Mouse (Mus musculus) cerebellum, adult 2 months (tissue): ENCODE measurements around the gene Tdrd5. TPM values are rescaled to one million over a fixed set of nuclear protein-coding genes. Genes with fewer than 3 reads are reported as not detected.
"Not testable (repeated sequence)": the region's sequence is repeated elsewhere in the genome, so short reads cannot be mapped to it uniquely, and the experiment has no call there.

ENCODE experiments used
- DNase-seq, 2 experiments: peaks; one replicate each; pipeline ENCODE4 v3.0.0; 2021
- H3K27ac ChIP-seq: fragments of 200-500 bp; 2 replicates; pipeline ENCODE4 v1.5.1; 2012; ENCODE audit warnings: low read length, control low read depth, inconsistent platforms; ENCODE audit not compliant: insufficient read depth
- H3K27me3 ChIP-seq: fragments of 200-500 bp; 2 replicates; pipeline ENCODE4 v1.6.1; 2012; ENCODE audit warnings: inconsistent platforms, mild to moderate bottlenecking, low read length, moderate library complexity; ENCODE audit not compliant: control insufficient read depth, insufficient read depth
- H3K4me1 ChIP-seq: fragments of 200-500 bp; 2 replicates; pipeline ENCODE4 v1.6.1; 2011; ENCODE audit warnings: low read length; ENCODE audit not compliant: control insufficient read depth, insufficient read depth
- H3K4me3 ChIP-seq: fragments of 200-500 bp; replicated peaks from 2 replicates; pipeline ENCODE3; 2011; ENCODE audit warnings: mild to moderate bottlenecking, low read depth, low read length, control low read depth; ENCODE audit not compliant: insufficient read depth
- CTCF ChIP-seq: fragments of 200-500 bp; IDR thresholded peaks from 2 replicates; pipeline ENCODE4 v1.5.1; 2011; ENCODE audit warnings: low read depth, mild to moderate bottlenecking, control low read depth, low read length, moderate library complexity, borderline replicate concordance; ENCODE audit not compliant: insufficient read depth
- POLR2A ChIP-seq: fragments of 200-500 bp; IDR thresholded peaks from 2 replicates; pipeline ENCODE4 v1.6.1; 2011; ENCODE audit warnings: low read length, control low read depth, borderline replicate concordance; ENCODE audit not compliant: insufficient read depth
- whole genome bisulfite sequencing: fragments of 180-500 bp; shearing (Covaris S2); methylation state at CpG from one replicate; pipeline ENCODE4 v1.1.7; 2018; 5-methylcytosine and 5-hydroxymethylcytosine counted together
- polyA plus RNA-seq: library from polyadenylated mRNA; depleted of rRNA; stranded (reverse); fragments of >200 nt; gene quantifications from 2 replicates; pipeline ENCODE4 v1.2.3, GENCODE M21; 2012

Tdrd5 gene
- polyA plus RNA-seq, 1 experiment, result 1.3 TPM

DNA sequence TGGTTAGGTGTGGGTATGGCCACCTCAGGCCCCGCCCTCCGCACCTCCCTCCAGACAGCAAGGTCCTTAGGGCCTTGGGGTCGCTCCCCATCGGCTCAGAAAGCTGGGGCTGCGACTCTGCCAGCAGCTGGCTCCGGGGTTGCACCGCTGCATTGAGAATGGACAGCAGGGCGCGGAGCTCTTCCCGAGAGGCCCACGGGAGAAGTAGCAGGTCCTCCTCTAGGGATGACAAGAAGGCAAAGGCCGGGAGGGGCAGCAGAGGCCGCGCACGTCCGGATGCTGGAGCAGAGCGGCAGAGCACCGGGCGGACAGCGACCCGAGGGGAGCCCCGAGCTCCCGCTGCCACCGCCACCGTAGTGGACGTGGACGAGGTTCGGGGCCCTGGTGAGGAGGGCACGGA, 7.2 kb upstream of the Tdrd5 start, which contains the start of gene Nphs2:
TSS of gene Nphs2 (plus strand) at position 98 of the 400 bp plus-strand sequence.
- Histone ChIP-seq H3K27me3 (no peaks in the 10 kb centered on the region; the same call in 1 of the 2 replicates), H3K27ac (no peak within 1 kb of the TSS), H3K4me3 (no peak within 1 kb of the TSS), H3K4me1 (no peaks in the 10 kb centered on the region)
- TF ChIP-seq CTCF (no peak), POLR2A (no peak)
- DNase-seq, result no peak
- 7% methylated on average over 29 of the region's 29 CpGs for WGBS

DNA sequence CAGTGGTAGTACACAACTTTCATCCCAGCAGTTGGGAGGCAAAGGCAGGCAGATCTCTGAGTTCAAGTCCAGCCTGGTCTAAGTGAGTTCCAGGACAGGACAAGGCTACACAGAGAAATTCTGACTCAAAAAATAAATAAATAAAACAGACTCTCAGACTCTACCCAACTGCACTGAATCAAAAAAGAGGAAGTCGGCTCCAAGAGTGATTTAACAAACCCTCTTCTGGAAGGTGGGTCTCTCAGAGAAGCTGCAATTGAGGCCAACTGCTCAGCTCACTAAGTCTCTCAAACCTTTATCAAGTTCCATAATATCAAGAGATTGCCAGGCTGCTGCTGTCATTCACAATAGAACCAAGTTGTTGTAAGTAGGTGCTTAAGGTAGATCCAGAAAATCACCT, 5.1 kb upstream of the Tdrd5 start:
- WGBS, result 91% methylated on average over 1 of the region's 1 CpGs
- H3K27ac ChIP-seq, result no peak overlapping the region
- H3K4me1 ChIP-seq, result no peaks in the 10 kb centered on the region
- DNase-seq, result no peak
- no peak for TF ChIP-seq CTCF
- TF ChIP-seq POLR2A, result no peak
- H3K27me3 ChIP-seq, result no peaks in the 10 kb centered on the region; the same call in 1 of the 2 replicates
- H3K4me3 ChIP-seq, result no peak overlapping the region

DNA sequence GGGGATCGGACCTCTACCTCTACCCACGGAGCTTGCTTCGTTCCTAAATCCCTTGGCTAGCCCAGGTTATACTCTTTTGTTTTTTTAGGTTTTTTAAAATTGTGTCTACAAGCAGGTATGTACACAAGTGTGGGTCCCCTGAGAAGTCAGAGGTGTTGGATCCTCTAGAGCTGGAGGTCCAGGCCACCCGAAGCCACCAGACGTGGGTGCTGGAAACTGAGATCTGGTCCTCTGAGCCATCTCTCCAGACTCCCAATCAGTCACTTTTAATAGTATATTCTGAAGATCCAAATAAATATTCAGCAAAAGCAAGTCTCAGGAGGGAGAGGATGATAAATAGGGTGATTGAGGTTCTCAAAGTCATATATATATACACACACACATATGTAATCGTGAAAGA, 13.4 kb downstream of the Tdrd5 start:
- H3K27ac ChIP-seq, result no peak overlapping the region
- no peak overlapping the region for H3K4me3 ChIP-seq
- whole genome bisulfite sequencing, result 97% methylated on average over 6 of the region's 6 CpGs
- TF ChIP-seq CTCF, result no peak
- TF ChIP-seq POLR2A, result no peak
- no peaks in the 10 kb centered on the region for H3K4me1 ChIP-seq
- DNase-seq, result no peak
- H3K27me3 ChIP-seq, result no peaks in the 10 kb centered on the region

DNA sequence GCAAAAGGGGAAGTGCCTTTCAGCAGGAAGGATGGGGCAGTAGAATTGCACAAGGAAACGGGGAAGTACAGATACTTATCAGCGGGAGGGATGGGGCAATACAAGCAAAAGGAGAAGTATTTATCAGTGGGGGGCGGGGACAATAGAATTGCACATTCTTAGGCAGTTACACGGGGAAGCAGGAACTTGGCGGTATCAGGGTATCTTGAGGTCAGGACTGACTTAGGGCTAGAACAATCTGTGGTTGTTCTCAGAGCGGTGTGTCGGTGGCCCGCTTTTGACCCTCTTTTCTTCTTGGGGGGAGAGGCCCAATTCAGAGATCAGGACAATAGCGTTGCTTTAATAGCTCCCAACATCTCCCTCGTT, 14.3 kb downstream of the Tdrd5 start:
- H3K27ac ChIP-seq, H3K4me3 ChIP-seq, H3K27me3 ChIP-seq, H3K4me1 ChIP-seq, DNase-seq: not testable (repeated sequence)
- WGBS, result 61% methylated on average over 10 of the region's 10 CpGs

DNA sequence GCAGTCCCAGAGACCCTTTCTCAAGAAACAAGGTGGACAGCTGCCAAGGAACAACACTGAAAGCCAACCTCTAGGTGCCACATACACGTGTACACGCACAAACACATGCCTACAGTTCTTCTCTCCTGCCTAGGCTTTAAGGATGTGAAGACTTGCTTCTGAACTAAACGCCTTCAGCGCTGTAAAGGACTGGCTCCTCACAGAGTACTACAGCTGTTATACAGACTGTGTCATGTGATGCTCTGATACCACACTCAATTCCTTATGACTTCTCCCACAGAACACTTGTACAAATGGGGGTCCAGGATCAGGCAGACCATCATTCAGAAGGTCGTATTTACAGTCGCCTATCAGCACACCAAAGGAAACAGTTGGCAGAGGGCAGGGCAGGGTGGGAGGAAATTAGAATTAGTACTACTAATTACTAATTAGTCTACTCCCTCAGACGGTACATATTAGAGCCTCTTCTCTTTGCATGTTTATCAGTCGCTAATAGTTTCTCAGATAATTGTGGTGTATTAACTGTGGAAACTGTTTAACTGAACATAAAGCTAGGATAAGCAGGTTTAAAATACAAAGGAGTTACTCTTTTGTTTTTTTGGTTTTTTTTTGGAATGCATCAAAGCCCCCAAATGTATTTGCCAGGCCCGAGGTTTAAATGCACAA, 14.8 kb downstream of the Tdrd5 start:
- H3K27me3 ChIP-seq, result no peaks in the 10 kb centered on the region
- H3K4me3 ChIP-seq, result no peak overlapping the region
- no peak for DNase-seq
- H3K27ac ChIP-seq, result no peak overlapping the region
- WGBS, result 73% methylated on average over 9 of the region's 9 CpGs
- no peaks in the 10 kb centered on the region for H3K4me1 ChIP-seq
- no peak for TF ChIP-seq POLR2A

DNA sequence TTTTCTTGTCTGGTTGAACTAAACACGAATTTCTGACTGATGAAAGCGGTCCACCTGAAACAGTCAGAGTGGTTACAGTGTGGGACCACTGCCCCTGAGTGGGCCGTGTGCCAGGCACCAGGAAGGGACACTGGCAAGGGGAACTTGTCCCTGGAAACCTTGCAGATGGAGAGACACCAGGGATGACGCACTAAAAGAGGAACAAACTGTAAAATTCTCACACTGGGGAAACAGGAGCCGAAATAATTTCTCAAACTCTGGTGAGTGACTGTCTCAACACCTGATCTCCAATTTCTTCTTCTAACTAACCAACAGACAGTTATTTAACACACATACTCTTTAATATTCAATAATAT, 17.9 kb downstream of the Tdrd5 start:
- no peaks in the 10 kb centered on the region for H3K27me3 ChIP-seq
- 54% methylated on average over 5 of the region's 5 CpGs for WGBS
- DNase-seq, result no peak

DNA sequence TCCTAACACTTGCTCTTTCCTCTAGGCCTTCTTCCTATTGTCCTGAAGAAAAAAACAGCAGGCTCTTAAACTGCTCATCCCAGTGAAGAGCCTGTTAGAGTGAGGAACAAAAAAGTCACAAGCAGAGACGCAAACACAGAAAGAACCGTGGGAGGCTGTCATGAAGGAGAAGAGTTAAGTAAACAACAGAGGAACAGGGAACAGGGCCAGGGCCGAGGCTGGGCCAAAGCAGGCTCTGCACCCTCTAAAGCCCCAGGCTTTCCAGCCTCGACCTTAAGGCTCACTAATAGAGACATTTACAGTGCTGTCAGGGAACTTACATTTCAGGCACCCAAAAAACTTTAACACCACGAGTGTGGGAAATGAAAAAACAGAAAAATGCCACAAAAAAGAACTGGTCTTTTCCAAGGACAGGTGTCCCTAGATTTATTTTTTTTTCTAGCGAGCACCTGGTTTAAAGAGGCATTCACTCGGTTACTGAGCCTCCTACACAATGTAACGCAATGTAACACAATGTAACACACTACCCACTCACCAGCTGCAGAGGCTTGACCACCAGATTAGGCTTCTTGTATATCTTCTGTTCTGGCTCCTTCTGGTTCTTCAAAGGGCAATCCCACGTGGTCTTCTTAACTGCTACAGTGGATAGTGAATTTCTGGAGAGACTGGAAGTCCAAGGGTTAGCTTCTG, 18.5 kb downstream of the Tdrd5 start:
- DNase-seq, result no peak

More for the DNA sequence above, 17.9 kb downstream of the Tdrd5 start:
- Histone ChIP-seq H3K4me1 (no peaks in the 10 kb centered on the region), H3K27ac (no peak overlapping the region), H3K4me3 (no peak overlapping the region)
- TF ChIP-seq POLR2A (no peak), CTCF (no peak)

DNA sequence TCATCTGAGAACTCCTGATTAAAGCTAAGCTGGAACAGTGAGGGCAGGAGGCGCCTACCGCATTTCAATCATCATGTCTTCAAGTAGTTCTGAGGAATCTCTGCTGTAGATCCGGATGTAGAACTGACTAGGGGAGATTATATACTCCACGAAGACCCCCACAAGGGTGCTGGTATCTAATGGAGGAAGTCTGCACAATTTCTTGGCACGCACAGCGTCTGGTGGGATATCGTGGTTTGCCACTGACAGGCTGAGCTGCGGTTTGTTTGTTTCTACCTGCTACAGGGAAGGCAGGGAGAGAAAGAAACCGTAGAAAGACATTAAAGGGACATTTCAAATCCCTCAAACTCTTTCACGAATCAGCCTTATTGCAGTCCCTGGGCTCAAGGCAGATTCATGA, 19.3 kb downstream of the Tdrd5 start:
- no peak for DNase-seq
- H3K27me3 ChIP-seq, result no peaks in the 10 kb centered on the region
- H3K4me3 ChIP-seq, result no peak overlapping the region
- no peaks in the 10 kb centered on the region for H3K4me1 ChIP-seq
- no peak for TF ChIP-seq POLR2A
- no peak overlapping the region for H3K27ac ChIP-seq
- WGBS, result 63% methylated on average over 10 of the region's 10 CpGs

More for the DNA sequence above, 18.5 kb downstream of the Tdrd5 start:
- H3K4me1 ChIP-seq, result no peaks in the 10 kb centered on the region
- TF ChIP-seq CTCF (no peak), POLR2A (no peak)
- H3K27me3 ChIP-seq, result no peaks in the 10 kb centered on the region
- WGBS, result 37% methylated on average over 9 of the region's 9 CpGs
- H3K27ac ChIP-seq, result no peak overlapping the region
- H3K4me3 ChIP-seq, result no peak overlapping the region
